Mouse (Mus musculus): Measurements from ENCODE around the gene Crtac1. TPM values are rescaled to one million over a fixed set of nuclear protein-coding genes. Genes with fewer than 3 reads are reported as not detected.
A peak's percentile ranks its signal among the peaks of the same experiment; 100 is the strongest.

Crtac1 gene
- polyA plus RNA-seq (2016; fragmentation: Nextera tagmentation; extraction: Ambion mirVana): 2.1 and 4.2 TPM in 2 replicates

DNA sequence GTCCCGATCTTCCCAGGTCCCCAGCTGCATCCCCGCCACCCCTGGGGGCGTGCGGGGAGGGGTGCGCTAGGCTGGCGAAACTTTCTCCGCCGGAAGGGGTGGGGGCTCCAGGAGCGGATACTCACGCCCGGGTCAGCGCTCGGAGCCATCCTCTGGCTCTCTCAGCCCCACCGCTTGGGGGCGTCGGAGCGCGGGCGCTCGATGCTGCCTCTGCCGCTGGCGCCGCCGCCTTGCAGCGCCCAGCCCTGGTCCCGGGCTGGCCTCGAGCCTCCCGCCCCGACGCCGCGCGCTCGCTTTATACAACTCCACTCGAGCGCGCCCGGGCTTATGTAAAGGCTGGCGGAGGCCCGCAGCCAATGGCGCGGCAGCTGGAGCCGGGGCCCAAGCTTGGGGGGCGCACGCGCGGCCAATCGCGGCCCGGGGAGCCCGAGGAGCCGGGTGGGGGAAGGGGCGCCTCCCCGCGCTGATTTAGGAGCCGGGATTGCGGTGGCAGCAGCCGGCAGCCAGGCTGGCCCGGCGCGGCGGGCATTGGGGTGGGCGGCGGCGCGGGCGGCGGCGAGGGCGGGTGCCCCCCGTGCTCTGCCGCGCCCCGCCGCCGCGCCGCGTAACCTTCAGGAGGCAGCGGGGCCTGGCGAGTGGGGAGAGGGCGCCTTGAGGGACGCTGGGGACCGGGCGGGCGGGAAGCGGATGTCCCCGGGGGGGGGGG is at the start of gene Crtac1:
TSS of gene Crtac1 (minus strand) at position 299 of the 706 bp plus-strand sequence.
- Histone ChIP-seq H3K36me3 (no peaks in the 10 kb centered on the region), H3K27ac (replicated peaks) (peak within 1 kb of the TSS; percentile 94), H3K27me3 (ENCODE audit: low read depth, poor library complexity, severe bottlenecking) (peaks cover 77% of the 10 kb centered on the region), H3K4me3 (peak within 1 kb of the TSS; percentile 78), H3K4me1 (peaks cover 28% of the 10 kb centered on the region), H3K9me3 (replicated peaks) (no peaks in the 10 kb centered on the region)
- under 1% methylated on average over 81 of the region's 88 CpGs for WGBS
- peak; percentile 89 for DNase-seq (ENCODE audit: low spot score)

DNA sequence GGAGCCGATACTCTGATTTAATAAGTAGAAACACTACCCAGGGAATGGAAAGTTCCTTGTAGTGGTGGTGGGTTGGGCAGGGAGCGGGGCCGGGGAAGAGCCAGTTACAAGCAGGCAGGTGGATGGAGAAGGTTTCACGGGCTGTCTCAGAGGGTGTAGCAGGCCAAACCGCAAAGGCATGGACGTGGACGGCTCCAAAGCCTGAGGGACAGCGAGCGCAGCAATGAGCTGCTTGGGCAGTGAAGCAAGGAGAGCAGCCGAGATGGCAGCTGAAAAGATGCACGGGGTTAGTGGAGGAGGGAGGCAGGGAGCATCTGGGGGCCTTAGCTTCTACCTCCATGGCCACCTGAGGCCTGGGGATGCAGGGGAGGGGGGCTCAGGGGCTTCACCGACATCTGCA is 46.7 kb upstream of the Crtac1 start:
- no peaks in the 10 kb centered on the region for H3K36me3 ChIP-seq
- H3K27ac ChIP-seq (replicated peaks): 0 out of 2 replicates have a peak overlapping the region, but pooled peaks have one; percentile 9
- 45% methylated on average over 12 of the region's 12 CpGs for WGBS
- no peak overlapping the region for H3K4me3 ChIP-seq
- H3K4me1 ChIP-seq: peaks cover 8% of the 10 kb centered on the region
- H3K27me3 ChIP-seq (ENCODE audit: low read depth, poor library complexity, severe bottlenecking): no peaks in the 10 kb centered on the region
- H3K9me3 ChIP-seq (replicated peaks): no peaks in the 10 kb centered on the region
- DNase-seq (ENCODE audit: low spot score): no peak

DNA sequence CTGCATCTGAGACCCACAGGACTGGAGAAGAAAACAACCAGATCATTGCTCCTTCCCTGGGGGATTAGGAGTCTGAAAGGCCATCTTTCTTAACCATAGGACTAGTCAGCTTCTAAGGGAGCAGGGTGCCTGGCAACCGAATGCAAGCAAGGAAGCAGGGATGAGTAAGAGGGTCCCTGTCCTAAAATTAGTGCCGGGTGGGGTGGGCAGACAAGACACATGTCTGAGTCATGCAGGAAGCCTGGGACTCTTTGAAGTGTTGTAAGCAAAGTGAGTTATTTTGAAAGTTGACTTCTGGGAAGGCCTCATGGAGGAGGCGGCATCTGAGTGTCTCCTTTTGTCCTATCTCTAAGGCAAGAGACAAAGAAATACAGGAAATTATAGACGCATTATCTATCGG is 46.2 kb upstream of the Crtac1 start:
- H3K36me3 ChIP-seq: no peaks in the 10 kb centered on the region
- H3K4me1 ChIP-seq: peaks cover 8% of the 10 kb centered on the region
- 75% methylated on average over 5 of the region's 5 CpGs for WGBS
- DNase-seq (ENCODE audit: low spot score): no peak
- H3K27me3 ChIP-seq (ENCODE audit: low read depth, poor library complexity, severe bottlenecking): no peaks in the 10 kb centered on the region
- no peak overlapping the region for H3K27ac ChIP-seq (replicated peaks)
- H3K4me3 ChIP-seq: no peak overlapping the region
- no peaks in the 10 kb centered on the region for H3K9me3 ChIP-seq (replicated peaks)

DNA sequence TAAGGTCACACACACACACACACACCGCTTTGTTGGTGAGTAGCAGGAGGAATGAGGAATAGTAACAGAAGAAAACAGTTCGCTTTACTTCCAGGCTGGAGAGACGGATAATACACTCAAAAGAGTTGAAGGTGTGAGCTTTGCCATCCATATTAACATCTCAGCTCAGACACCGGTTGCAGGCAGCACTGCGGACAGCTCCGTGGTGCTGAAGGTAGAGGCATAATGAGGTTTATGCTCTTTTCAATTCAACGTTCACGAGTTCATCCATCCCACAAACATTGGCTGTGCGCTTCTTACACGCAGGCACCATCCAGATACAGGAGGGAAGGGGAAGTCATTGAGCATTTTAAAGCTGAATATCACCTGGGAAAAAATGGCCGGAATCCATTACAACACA is 41.2 kb upstream of the Crtac1 start:
- DNase-seq (ENCODE audit: low spot score): peak; percentile 43
- no peaks in the 10 kb centered on the region for H3K27me3 ChIP-seq (ENCODE audit: low read depth, poor library complexity, severe bottlenecking)
- no peaks in the 10 kb centered on the region for H3K9me3 ChIP-seq (replicated peaks)
- 32% methylated on average over 11 of the region's 11 CpGs for WGBS
- H3K36me3 ChIP-seq: no peaks in the 10 kb centered on the region
- H3K27ac ChIP-seq (replicated peaks): no peak overlapping the region
- 0 out of 2 replicates have a peak, but pooled peaks cover 6% of the 10 kb centered on the region for H3K4me1 ChIP-seq
- H3K4me3 ChIP-seq: no peak overlapping the region

DNA sequence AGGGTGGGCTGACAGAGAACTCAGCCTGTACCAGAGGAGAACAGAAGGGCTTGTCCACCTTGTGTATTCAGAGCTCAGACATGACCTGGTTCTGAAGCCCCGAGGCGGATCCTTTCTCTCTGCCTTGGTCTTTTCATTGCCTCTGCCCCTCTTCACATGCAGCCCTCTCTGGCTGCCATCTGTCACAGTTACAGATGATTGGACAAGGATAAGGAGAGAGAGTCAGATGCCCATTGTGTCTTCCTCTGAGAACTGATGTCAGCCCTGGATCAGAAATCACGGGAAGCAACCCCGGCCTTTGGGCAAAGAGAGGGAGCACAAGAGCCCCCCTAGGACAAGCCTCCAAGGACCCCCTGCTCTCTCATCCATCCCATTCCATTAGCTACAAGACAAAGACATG is 40.0 kb upstream of the Crtac1 start:
- H3K27ac ChIP-seq (replicated peaks): no peak overlapping the region
- whole genome bisulfite sequencing: 65% methylated on average over 4 of the region's 4 CpGs
- DNase-seq (ENCODE audit: low spot score): no peak

DNA sequence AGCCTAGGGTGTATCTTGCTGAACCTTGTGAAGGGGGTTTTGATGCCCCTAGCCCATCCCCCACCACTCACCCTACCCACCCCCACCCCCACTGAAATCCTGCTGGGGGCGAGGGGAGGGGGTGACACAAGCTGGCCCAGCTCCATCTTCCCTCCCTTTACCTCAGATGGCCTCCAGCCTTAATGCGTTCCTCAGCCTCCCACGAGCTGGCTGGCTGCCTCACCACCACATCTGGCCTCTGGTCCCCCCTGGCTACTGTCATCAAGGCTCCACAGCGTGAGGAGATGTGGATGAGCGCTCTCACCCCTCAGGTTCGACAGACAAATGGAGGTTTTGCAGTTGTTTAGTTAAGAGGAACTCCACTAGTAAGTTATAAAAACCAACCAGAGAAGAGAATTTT is 30.3 kb upstream of the Crtac1 start:
- Histone ChIP-seq H3K36me3 (no peaks in the 10 kb centered on the region), H3K27me3 (ENCODE audit: low read depth, poor library complexity, severe bottlenecking) (no peaks in the 10 kb centered on the region), H3K9me3 (replicated peaks) (no peaks in the 10 kb centered on the region), H3K27ac (replicated peaks) (no peak overlapping the region), H3K4me3 (no peak overlapping the region), H3K4me1 (peaks cover 4% of the 10 kb centered on the region; the same call in 1 of the 2 replicates)
- no peak for DNase-seq (ENCODE audit: low spot score)
- WGBS: 38% methylated on average over 6 of the region's 6 CpGs

More for the DNA sequence above, 40.0 kb upstream of the Crtac1 start:
- no peaks in the 10 kb centered on the region for H3K36me3 ChIP-seq
- H3K9me3 ChIP-seq (replicated peaks): no peaks in the 10 kb centered on the region
- 0 out of 2 replicates have a peak, but pooled peaks cover 6% of the 10 kb centered on the region for H3K4me1 ChIP-seq
- no peaks in the 10 kb centered on the region for H3K27me3 ChIP-seq (ENCODE audit: low read depth, poor library complexity, severe bottlenecking)
- H3K4me3 ChIP-seq: no peak overlapping the region

DNA sequence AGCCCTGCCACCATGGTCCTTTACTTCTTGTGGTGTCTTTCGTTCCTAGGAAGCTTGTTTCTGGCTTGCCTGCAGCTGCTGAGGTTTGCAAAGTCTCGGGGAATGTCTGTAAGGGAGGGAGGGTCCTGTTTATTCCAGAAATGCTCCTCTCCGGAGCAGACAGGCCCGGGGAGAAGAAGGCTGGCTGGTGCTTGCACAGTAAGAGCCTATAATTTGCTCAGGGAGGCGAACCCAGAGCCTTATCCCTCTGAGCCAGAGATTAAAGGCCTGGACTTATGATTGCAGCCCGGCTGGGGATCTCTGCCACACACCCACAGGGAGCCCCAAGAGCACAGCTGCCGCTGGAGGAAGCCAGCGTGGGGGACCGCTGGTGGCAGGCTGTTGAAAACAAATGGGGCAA is 29.8 kb upstream of the Crtac1 start:
- H3K27me3 ChIP-seq (ENCODE audit: low read depth, poor library complexity, severe bottlenecking): no peaks in the 10 kb centered on the region

DNA sequence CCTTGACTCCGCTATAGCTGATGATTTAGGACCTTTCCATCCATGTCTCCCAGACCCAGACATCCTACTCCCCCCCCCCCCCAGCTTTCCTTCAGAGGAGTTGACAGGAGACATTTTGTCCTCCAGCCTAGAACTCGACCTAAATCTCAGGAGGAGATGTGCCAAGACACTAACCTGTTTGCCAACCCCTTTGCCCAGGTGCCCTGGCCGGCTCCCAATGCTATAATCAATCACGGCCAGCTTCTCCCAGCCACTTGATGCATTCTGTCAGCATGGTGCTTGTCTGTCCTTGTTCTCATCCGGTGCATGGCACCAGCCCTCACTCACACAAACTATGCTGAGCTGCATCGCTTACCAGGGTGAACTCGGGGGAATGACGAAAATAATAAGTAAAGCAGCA is 27.9 kb upstream of the Crtac1 start:
- WGBS: 88% methylated on average over 8 of the region's 8 CpGs
- Histone ChIP-seq H3K4me3 (no peak overlapping the region), H3K27me3 (ENCODE audit: low read depth, poor library complexity, severe bottlenecking) (no peaks in the 10 kb centered on the region), H3K27ac (replicated peaks) (no peak overlapping the region), H3K4me1 (peaks cover 4% of the 10 kb centered on the region; the same call in 1 of the 2 replicates), H3K9me3 (replicated peaks) (no peaks in the 10 kb centered on the region), H3K36me3 (no peaks in the 10 kb centered on the region)
- no peak for DNase-seq (ENCODE audit: low spot score)

More for the DNA sequence above, 29.8 kb upstream of the Crtac1 start:
- Histone ChIP-seq H3K36me3 (no peaks in the 10 kb centered on the region), H3K4me3 (no peak overlapping the region), H3K9me3 (replicated peaks) (no peaks in the 10 kb centered on the region), H3K4me1 (peaks cover 4% of the 10 kb centered on the region; the same call in 1 of the 2 replicates), H3K27ac (replicated peaks) (no peak overlapping the region; the same call in 1 of the 2 replicates)
- DNase-seq (ENCODE audit: low spot score): no peak
- 44% methylated on average over 9 of the region's 9 CpGs for WGBS

DNA sequence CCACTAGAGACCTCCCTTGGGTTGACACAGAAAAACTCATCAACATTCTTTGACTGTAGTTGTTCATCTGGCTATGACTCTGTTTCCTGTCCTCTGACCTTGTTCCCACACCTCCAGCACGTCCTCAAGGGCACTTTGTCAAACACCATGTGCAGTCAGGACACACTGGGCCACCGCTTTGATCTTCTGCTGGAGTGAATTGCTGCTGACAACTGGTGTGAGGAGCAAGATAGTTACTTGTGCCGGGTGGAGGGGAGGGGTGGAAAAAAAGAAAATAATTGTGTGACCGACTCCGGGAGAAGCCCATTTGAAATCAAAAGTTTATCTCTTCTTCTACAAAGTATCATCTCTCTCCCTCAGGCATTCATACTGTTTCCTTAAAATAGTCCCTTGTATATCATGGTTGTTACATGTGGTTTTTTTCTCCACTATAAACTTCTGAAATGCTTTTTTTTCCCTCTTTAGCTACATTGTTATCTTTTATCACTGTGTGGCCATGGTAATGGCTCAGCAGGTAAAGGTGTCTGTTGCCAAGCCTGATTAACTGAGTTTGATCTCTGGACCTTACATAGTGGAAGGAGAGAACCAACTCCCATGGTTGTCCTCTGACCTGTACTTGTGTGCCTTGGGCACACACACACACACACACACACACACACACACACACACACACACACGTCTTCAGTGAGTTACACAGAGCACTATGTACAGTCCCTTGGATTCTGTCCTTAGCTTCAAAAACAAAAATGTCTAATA is 23.1 kb upstream of the Crtac1 start:
- WGBS: 76% methylated on average over 6 of the region's 6 CpGs

DNA sequence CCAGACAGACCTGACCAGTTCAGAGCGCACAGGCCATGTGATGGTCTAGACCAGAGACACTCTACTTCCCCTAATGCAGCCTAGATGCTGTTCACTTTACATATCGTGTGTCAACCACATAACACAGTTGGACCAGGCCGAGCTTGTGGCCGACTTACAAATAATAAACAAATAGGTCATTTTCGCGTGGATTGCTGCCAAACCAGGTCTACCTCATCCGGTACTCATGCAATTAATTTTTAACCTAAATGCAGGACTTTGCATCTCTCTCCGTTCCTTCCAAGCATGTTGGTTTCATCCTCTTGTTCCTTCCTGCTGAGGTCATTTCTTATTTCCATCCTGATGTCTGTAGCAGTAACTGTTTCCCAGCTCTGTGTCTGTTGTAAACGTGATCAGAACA is 22.4 kb upstream of the Crtac1 start:
- Histone ChIP-seq H3K27me3 (ENCODE audit: low read depth, poor library complexity, severe bottlenecking) (no peaks in the 10 kb centered on the region), H3K36me3 (no peaks in the 10 kb centered on the region), H3K9me3 (replicated peaks) (no peaks in the 10 kb centered on the region), H3K27ac (replicated peaks) (no peak overlapping the region), H3K4me3 (no peak overlapping the region), H3K4me1 (peaks cover 11% of the 10 kb centered on the region)
- whole genome bisulfite sequencing: 92% methylated on average over 9 of the region's 9 CpGs
- DNase-seq (ENCODE audit: low spot score): no peak

More for the DNA sequence above, 23.1 kb upstream of the Crtac1 start:
- peaks cover 11% of the 10 kb centered on the region for H3K4me1 ChIP-seq
- no peaks in the 10 kb centered on the region for H3K9me3 ChIP-seq (replicated peaks)
- H3K4me3 ChIP-seq: no peak overlapping the region
- H3K27me3 ChIP-seq (ENCODE audit: low read depth, poor library complexity, severe bottlenecking): no peaks in the 10 kb centered on the region
- no peaks in the 10 kb centered on the region for H3K36me3 ChIP-seq
- no peak for DNase-seq (ENCODE audit: low spot score)
- no peak overlapping the region for H3K27ac ChIP-seq (replicated peaks)

DNA sequence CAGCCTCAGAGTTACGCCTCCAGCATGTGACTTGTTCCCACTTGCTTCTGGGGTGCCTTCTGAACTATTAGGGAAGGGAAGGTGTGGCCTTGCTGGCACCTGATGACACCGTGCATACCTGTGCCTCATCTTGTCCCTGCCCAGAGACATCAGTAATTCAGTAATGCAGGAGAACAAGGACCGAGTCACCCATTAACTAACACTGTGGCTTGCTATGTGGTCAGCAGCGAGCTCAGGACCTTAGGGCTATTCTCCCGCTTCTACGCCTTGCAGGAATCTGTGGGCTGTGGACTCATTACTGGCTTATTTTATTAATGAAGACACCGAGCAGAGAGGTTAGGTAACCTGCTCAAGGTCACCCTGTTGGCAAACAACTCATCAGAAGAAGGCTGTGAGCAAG is 21.0 kb upstream of the Crtac1 start:
- Histone ChIP-seq H3K9me3 (replicated peaks) (no peaks in the 10 kb centered on the region), H3K27me3 (ENCODE audit: low read depth, poor library complexity, severe bottlenecking) (no peaks in the 10 kb centered on the region), H3K4me3 (no peak overlapping the region), H3K4me1 (peaks cover 11% of the 10 kb centered on the region), H3K36me3 (no peaks in the 10 kb centered on the region), H3K27ac (replicated peaks) (0 out of 2 replicates have a peak overlapping the region, but pooled peaks have one; percentile 19)
- no peak for DNase-seq (ENCODE audit: low spot score)
- 90% methylated on average over 7 of the region's 7 CpGs for WGBS

DNA sequence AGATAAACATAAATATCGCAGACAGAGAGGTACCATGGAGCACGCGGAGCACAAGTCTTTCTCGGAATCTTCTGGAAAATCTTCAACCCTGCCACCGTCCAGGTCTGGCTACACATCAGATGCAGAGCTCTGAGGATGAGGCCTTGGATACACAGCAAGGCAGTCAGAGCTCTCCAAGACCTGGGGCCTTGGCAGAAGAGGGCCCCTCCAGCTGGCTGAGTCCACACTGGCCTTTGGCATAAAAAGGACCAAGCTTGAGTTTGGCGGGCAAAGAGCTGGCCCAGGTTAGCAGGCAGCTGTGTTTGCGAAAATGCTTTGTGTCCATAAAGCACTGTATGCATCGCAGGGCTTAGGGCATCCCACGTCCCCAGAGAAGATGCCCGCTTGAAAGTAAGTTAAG is 17.0 kb upstream of the Crtac1 start:
- Histone ChIP-seq H3K27me3 (ENCODE audit: low read depth, poor library complexity, severe bottlenecking) (no peaks in the 10 kb centered on the region), H3K4me1 (peaks cover 9% of the 10 kb centered on the region), H3K27ac (replicated peaks) (no peak overlapping the region), H3K9me3 (replicated peaks) (no peaks in the 10 kb centered on the region), H3K4me3 (no peak overlapping the region), H3K36me3 (no peaks in the 10 kb centered on the region)
- no peak for DNase-seq (ENCODE audit: low spot score)
- 93% methylated on average over 10 of the region's 10 CpGs for WGBS

DNA sequence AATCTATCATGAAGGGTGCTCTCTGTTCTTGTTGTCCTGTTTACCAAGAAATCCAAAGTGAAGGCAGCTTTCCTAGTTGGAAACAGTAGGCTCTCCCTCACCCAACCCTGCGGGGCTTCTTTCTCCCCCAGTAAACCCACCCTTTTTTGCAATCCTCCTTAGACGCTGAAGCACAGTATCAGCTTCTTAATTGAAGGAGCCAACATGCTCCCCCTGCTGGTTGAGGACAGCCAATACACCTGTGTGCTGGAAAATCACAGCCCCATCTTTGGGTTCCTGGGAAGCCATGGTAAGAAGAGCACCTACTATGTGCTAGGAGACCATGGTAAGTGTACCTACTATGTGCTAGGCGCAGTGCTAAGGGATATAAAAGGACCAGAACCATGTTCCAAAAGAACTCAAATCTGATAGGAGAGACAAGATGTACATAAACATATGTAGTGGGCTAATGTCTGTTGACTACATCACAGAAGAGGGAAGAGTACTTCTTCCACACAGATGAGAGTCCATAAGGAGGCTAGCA is 12.4 kb upstream of the Crtac1 start:
- Histone ChIP-seq H3K36me3 (no peaks in the 10 kb centered on the region), H3K4me3 (no peak overlapping the region), H3K9me3 (replicated peaks) (no peaks in the 10 kb centered on the region), H3K27me3 (ENCODE audit: low read depth, poor library complexity, severe bottlenecking) (no peaks in the 10 kb centered on the region), H3K27ac (replicated peaks) (no peak overlapping the region), H3K4me1 (peaks cover 4% of the 10 kb centered on the region)
- WGBS: 10% methylated on average over 3 of the region's 3 CpGs
- peak; percentile 50 for DNase-seq (ENCODE audit: low spot score)
